Mouse (Mus musculus): ENCODE data around the gene Cpsf4. TPM values are rescaled to one million over a fixed set of nuclear protein-coding genes. Genes with fewer than 3 reads are reported as not detected.
A peak's percentile ranks its signal among the peaks of the same experiment; 100 is the strongest.
"Not testable (repeated sequence)": the region's sequence is repeated elsewhere in the genome, so short reads cannot be mapped to it uniquely, and the experiment has no call there.

Gene Cpsf4
- total RNA-seq, 1 experiment from 2014 or later, result 21.2 TPM

DNA sequence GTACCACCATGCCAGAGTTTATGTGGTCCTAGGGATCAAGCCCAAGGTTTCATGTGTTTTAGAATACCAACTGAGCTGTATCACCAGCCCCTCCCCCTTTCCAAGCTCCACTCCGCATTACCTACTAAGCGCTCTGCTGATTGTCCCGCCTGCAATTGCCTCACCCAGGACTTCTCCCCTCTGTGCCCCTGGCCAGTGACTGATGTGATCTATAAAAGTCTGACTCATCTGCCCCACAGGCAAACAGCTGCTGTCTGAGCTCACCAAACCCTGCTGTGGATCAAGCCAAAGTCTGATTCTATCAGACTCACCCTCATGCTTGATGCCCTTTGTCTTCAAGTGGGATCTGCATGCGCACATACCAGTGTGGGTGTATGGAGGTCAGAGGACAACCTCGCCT lies 55.8 kb downstream of the Cpsf4 start:
- peak; percentile 64 for DNase-seq

DNA sequence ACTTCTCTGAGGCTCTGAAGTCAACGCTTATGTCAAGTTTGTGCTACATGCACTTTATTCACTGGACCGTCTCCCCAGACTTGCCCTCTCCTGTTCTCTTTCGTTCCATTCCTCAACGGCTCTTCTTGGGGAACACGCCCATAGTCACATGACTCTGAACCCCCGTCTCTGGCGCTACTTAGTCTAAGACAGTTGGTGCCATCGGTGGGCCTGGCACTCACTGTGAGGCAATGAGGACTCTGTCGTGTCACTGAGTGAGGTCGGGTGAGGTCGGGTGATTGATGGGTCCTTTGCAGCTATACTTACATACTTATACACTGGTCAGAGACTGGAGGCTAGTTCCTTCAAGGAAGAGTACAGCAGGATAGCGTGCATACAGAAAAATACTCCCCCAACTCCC lies 56.4 kb downstream of the Cpsf4 start:
- no peak for DNase-seq

DNA sequence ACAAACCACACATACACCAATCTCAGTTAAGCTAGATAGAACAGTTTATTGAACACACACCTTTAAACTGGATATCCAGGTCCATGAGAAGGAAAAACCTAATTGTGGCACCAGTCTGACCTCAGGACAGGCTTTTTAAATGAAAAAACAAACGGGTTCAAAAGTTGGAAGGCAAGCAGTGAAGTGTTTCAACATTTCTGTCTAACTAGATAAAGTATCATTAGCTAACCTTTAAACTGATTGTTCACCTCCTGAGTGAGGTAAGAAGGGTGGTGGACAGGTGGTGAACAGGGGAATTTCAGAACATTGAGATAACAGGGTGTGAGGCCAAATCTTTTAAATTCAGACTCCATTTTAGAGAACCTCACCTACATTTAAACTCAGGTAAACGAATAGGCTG lies 59.4 kb downstream of the Cpsf4 start:
- DNase-seq, result no peak

DNA sequence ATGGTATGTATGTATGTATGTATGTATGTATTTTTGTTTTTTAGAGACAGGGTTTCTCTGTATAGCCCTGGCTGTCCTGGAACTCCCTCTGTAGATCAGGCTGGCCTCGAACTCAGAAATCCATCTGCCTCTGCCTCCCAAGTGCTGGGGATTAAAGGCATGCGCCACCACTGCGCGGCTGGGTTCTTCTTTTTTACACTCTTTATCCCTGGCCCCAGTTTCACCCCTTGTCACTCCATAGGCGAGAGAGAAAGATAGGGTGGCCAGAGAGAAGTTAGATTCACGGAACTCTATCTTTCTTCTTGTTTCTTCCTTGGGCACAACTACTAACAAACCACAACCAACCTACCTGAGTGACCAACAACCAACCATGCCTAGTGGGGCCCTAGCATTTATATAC lies 62.3 kb downstream of the Cpsf4 start:
- not testable (repeated sequence) for DNase-seq

DNA sequence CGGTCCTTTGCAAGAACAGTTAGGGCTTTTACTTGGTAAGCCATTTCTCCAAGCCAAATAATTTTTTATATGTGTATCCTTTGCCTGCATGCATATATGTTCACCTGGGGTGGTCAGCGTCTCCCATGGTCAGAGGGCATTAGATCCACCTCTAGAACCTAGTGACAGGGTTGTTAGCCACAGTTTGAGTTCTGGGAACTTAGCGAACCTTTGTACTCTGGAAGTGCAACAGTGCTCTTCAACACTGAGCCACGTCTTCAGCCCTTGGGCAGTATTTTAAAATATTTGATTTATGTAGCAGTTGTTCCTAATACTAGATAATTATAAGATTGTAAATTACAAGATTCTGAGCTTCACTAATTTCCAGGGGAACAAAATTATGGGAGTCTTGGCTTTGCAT lies 63.6 kb downstream of the Cpsf4 start:
- DNase-seq, result no peak

DNA sequence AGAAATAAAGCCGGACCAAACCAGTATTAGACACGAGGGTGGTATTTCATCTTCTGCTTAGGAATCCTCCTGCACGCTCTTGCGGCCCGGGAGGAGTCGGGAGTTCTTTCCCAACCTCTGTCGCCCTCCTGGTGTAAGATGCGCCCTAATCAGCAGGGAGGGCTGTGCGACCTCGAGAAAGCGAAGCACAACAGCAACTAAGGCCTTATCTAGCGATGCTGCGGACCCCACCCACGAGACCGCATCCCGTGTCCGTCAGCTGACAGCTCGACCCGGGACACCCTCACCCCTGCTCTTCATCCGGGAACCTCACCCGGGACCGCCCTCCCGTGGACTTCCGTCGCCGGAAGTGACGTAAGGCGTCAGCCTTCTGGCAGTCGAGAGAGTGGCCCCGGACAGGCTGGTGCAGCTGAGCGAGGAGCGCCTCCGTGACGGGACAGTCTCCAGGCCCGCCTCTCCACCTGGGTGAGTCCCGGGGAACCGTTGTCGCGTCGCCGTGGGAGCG lies 64.4 kb downstream of the Cpsf4 start, which contains the start of gene Zfp655:
TSS of gene Zfp655 (plus strand) at position 349 of the 505 bp plus-strand sequence.
- DNase-seq, result peak; percentile 99

Other genes with a start within 250 kb of the Cpsf4 start
- gene Smurf1, start 201.4 kb upstream of the Cpsf4 start, total RNA-seq (2021), result 17.2 and 19.4 TPM in 2 replicates
- gene Gm4871, start 134.5 kb upstream of the Cpsf4 start, total RNA-seq (2021), result not detected in 2 replicates
- not detected in 2 replicates for gene 1700018F24Rik, start 124.2 kb upstream of the Cpsf4 start, total RNA-seq (2021)
- 101 and 105 TPM in 2 replicates for gene Arpc1a, start 83.4 kb upstream of the Cpsf4 start, total RNA-seq (2021)
- not detected in 2 replicates for gene Kpna7, start 83.2 kb upstream of the Cpsf4 start, total RNA-seq (2021)
- gene Arpc1b, start 53.0 kb upstream of the Cpsf4 start, total RNA-seq (2021), result 205 and 257 TPM in 2 replicates
- gene Pdap1, start 27.0 kb upstream of the Cpsf4 start, total RNA-seq (2021), result 101 and 108 TPM in 2 replicates
- gene Bud31, start 26.9 kb upstream of the Cpsf4 start, total RNA-seq (2021), result 106 and 112 TPM in 2 replicates
- gene Ptcd1, start 105 bp upstream of the Cpsf4 start, total RNA-seq (2021), result 27.0 and 28.3 TPM in 2 replicates
- gene Atp5j2, start 24.8 kb downstream of the Cpsf4 start, total RNA-seq (2021), result 774 and 783 TPM in 2 replicates
- gene Zkscan14, start 34.7 kb downstream of the Cpsf4 start, total RNA-seq (2021), result 8.3 and 10.5 TPM in 2 replicates
- gene Zkscan5, start 37.3 kb downstream of the Cpsf4 start, total RNA-seq (2021), result 12.2 and 14.3 TPM in 2 replicates
- 46.6 and 49.8 TPM in 2 replicates for gene Zfp655, start 64.5 kb downstream of the Cpsf4 start, total RNA-seq (2021)
- gene Zscan25, start 113.3 kb downstream of the Cpsf4 start, total RNA-seq (2021), result 14.6 and 17.0 TPM in 2 replicates
- not detected in 2 replicates for gene Cyp3a57, start 178.1 kb downstream of the Cpsf4 start, total RNA-seq (2021)

Measured in adrenal gland, postnatal 14 days (tissue).